Mouse (Mus musculus) myocyte (in vitro differentiated cells): ENCODE measurements around the gene Rere.

Experiments used
- CEBPB ChIP-seq: IDR thresholded peaks from 2 replicates; pipeline ENCODE4 v1.6.1; 2011; ENCODE audit warnings: mild to moderate bottlenecking, moderate library complexity; ENCODE audit not compliant: poor library complexity, insufficient read depth, severe bottlenecking
- E2F4 ChIP-seq: IDR thresholded peaks from one replicate; pipeline ENCODE4 v1.6.1; 2011; ENCODE audit warnings: mild to moderate bottlenecking, control low read depth, moderate library complexity; ENCODE audit not compliant: insufficient read depth
- MAX ChIP-seq: IDR thresholded peaks from one replicate; pipeline ENCODE4 v1.6.1; 2011; ENCODE audit warnings: low read depth, mild to moderate bottlenecking, control low read depth
- MYOD1 ChIP-seq, 3 experiments: IDR thresholded peaks; one replicate each; pipeline ENCODE4 v1.6.1; 2011; ENCODE audit warnings: control low read depth in 2 of 3, low read depth in 2 of 3, mild to moderate bottlenecking in 2 of 3, moderate library complexity in 1 of 3; ENCODE audit not compliant: insufficient read length in 2 of 3, control insufficient read depth in 1 of 3
- MYOG ChIP-seq, 3 experiments: IDR thresholded peaks; one replicate each; pipeline ENCODE4 v1.6.1; 2011; ENCODE audit warnings: control low read depth in 2 of 3, low read depth in 2 of 3, mild to moderate bottlenecking in 2 of 3; ENCODE audit not compliant: insufficient read length in 2 of 3, control insufficient read depth in 1 of 3, insufficient read depth in 1 of 3
- POLR2A ChIP-seq: IDR thresholded peaks from one replicate; pipeline ENCODE4 v1.6.1; 2011; ENCODE audit warnings: low read depth, mild to moderate bottlenecking, control low read depth, moderate library complexity; ENCODE audit not compliant: insufficient read length
- POLR2AphosphoS2 ChIP-seq: IDR thresholded peaks from one replicate; pipeline ENCODE4 v1.6.1; 2011; ENCODE audit warnings: low read depth, control low read depth; ENCODE audit not compliant: insufficient read length
- REST ChIP-seq: IDR thresholded peaks from one replicate; pipeline ENCODE4 v1.6.1; 2011; ENCODE audit warnings: mild to moderate bottlenecking, control low read depth, moderate library complexity; ENCODE audit not compliant: insufficient read depth, insufficient read length
- TCF12 ChIP-seq: IDR thresholded peaks from one replicate; pipeline ENCODE4 v1.6.1; 2011; ENCODE audit warnings: mild to moderate bottlenecking, control low read depth; ENCODE audit not compliant: poor library complexity, insufficient read depth, severe bottlenecking
- TCF3 ChIP-seq: IDR thresholded peaks from one replicate; pipeline ENCODE4 v1.6.1; 2011; ENCODE audit warnings: low read depth, control low read depth; ENCODE audit not compliant: insufficient read length
- USF1 ChIP-seq: IDR thresholded peaks from one replicate; pipeline ENCODE4 v1.6.1; 2011; ENCODE audit warnings: low read depth, mild to moderate bottlenecking, control low read depth, moderate library complexity

DNA sequence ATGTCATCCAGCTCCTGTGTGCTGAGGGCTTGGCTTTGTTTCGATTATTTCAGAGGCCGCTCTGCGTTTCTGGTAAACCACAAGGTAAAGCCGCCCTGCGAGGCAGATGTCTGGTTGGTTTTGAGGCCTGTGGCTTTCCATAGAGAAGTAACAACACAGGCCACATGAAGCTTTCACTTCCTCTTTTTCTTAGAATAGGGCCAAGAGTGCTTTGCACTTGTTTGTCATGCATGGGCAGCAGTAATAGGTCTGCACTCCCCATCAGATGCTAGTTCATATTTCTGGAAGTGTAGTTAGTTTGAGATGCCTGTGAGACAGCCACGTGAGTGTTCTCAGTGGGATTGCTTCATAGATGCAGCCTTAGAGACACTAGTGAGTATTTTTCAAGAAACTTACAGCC, 284.7 kb downstream of the Rere start:
- no peak for TF ChIP-seq USF1
- no peak for TF ChIP-seq POLR2A
- TF ChIP-seq E2F4 = no peak
- no peak for TF ChIP-seq MAX
- no peak for TF ChIP-seq MYOG (IDR thresholded peaks at IDR 0.05; ENCODE audit: control insufficient read depth in 1 of 3, insufficient read depth in 1 of 3, insufficient read length in 2 of 3, low read depth in 2 of 3)
- no peak for TF ChIP-seq TCF12
- TF ChIP-seq MYOD1 (IDR thresholded peaks at IDR 0.05; ENCODE audit: control insufficient read depth in 1 of 3, insufficient read length in 2 of 3, low read depth in 2 of 3) = no peak
- TF ChIP-seq TCF3 = no peak
- no peak for TF ChIP-seq REST
- TF ChIP-seq POLR2AphosphoS2 = no peak
- no peak for TF ChIP-seq CEBPB
